ENCODE assay signal across 12 mouse cellular contexts in genomic region chr19:57658111-57659091, GRCm38 (mm10). TPM values are rescaled to one million over a fixed set of nuclear protein-coding genes. Genes with fewer than 3 reads are reported as not detected.
DNase-seq lines count a peak whose midpoint lies in the region; ATAC-seq and TF ChIP-seq lines count a peak whose summit lies in the region.
"Had no signal": no experiment of that assay in that cellular context is flagged by ENCODE, and none has a peak within 500 bp of the region (broad histone marks: within the 10 kb centered on the region; RNA-seq: fewer than 3 reads in every experiment).

No protein-coding gene starts in this region.

- peaks cover 23% of the 10 kb centered on the region for H3K36me3 ChIP-seq in heart, embryonic 13.5 days
- H3K36me3 ChIP-seq in liver, embryonic 13.5 days: peaks cover 10% of the 10 kb centered on the region
- H3K36me3 ChIP-seq in forebrain, postnatal 0 days (ENCODE audit: insufficient read depth): peaks cover 8% of the 10 kb centered on the region; the same call in 1 of the 2 replicates
- H3K36me3 ChIP-seq in midbrain, embryonic 10.5 days: peaks cover 40% of the 10 kb centered on the region

- H3K4me1 ChIP-seq in heart, embryonic 13.5 days: no peaks in the 10 kb centered on the region
- peaks cover 7% of the 10 kb centered on the region for H3K4me1 ChIP-seq in liver, embryonic 13.5 days (replicated peaks)
- no peaks in the 10 kb centered on the region for H3K4me1 ChIP-seq in forebrain, postnatal 0 days (ENCODE audit: insufficient read depth)
- 0 out of 2 replicates have a peak, but pooled peaks cover 3% of the 10 kb centered on the region for H3K4me1 ChIP-seq in midbrain, embryonic 10.5 days

- ATAC-seq in heart, embryonic 13.5 days (ENCODE audit: extremely low read depth, insufficient number of reproducible peaks, low FRiP score, low TSS enrichment): no peak
- ATAC-seq in liver, embryonic 13.5 days (ENCODE audit: low read depth): peak; percentile 41
- ATAC-seq in forebrain, postnatal 0 days: no peak
- ATAC-seq: hindbrain, postnatal 0 days had no signal

- peak overlapping the region; percentile 28; the same call in 1 of the 2 replicates for H3K27ac ChIP-seq in heart, embryonic 13.5 days (replicated peaks)
- peak overlapping the region; percentile 8 for H3K27ac ChIP-seq in liver, embryonic 13.5 days
- H3K27ac ChIP-seq in forebrain, postnatal 0 days (ENCODE audit: low read depth, low read length): no peak overlapping the region
- no peak overlapping the region for H3K27ac ChIP-seq in midbrain, embryonic 10.5 days (replicated peaks)
- H3K27ac ChIP-seq: hindbrain, postnatal 0 days; liver, embryonic 15.5 days had no signal

- intact Hi-C loops in left cerebral cortex, postnatal 36 days (cut with DNase I): loop anchor here (5.0 kb wide), 1 partner anchor 899 kb away; no protein-coding TSS in a partner anchor

- H3K4me3 ChIP-seq in heart, embryonic 13.5 days: no peak overlapping the region
- H3K4me3 ChIP-seq in liver, embryonic 13.5 days (replicated peaks): no peak overlapping the region
- H3K4me3 ChIP-seq in forebrain, postnatal 0 days (ENCODE audit: low read depth, low read length): no peak overlapping the region
- no peak overlapping the region for H3K4me3 ChIP-seq in midbrain, embryonic 10.5 days
- H3K4me3 ChIP-seq: liver, embryonic 15.5 days; myocyte had no signal

- no peak overlapping the region for H3K4me2 ChIP-seq in heart, embryonic 13.5 days
- no peak overlapping the region for H3K4me2 ChIP-seq in liver, embryonic 13.5 days
- no peak overlapping the region for H3K4me2 ChIP-seq in forebrain, postnatal 0 days (ENCODE audit: low read depth)
- H3K4me2 ChIP-seq: liver, embryonic 15.5 days had no signal

- no peak for DNase-seq in heart, postnatal 4 days
- DNase-seq in 416B (ENCODE audit: low read depth) (peak; percentile 92), R1 (ENCODE audit: low read depth, low spot score) (peak; percentile 36)
- DNase-seq in liver, embryonic 13.5 days: no peak
- DNase-seq in left cerebral cortex, postnatal 36 days (ENCODE audit: low spot score in 2 of 2): no peak
- no peak for DNase-seq in forebrain, postnatal 0 days
- no peak for DNase-seq in midbrain, embryonic 10.5 days (ENCODE audit: low spot score)
- DNase-seq: gastrocnemius, postnatal 25 days had no signal

- WGBS in heart, embryonic 13.5 days: 75% methylated on average over 8 of the region's 8 CpGs
- 60% methylated on average over 8 of the region's 8 CpGs for WGBS in liver, embryonic 13.5 days (ENCODE audit: insufficient replicate concordance)
- WGBS in forebrain, postnatal 0 days: 85% methylated on average over 8 of the region's 8 CpGs
- 91% methylated on average over 8 of the region's 8 CpGs for WGBS in midbrain, embryonic 10.5 days

- no peaks in the 10 kb centered on the region for H3K27me3 ChIP-seq in heart, embryonic 13.5 days (replicated peaks)
- no peaks in the 10 kb centered on the region for H3K27me3 ChIP-seq in liver, embryonic 13.5 days
- no peaks in the 10 kb centered on the region for H3K27me3 ChIP-seq in forebrain, postnatal 0 days (ENCODE audit: insufficient read depth, low read length)
- no peaks in the 10 kb centered on the region for H3K27me3 ChIP-seq in midbrain, embryonic 10.5 days (ENCODE audit: low read depth, poor library complexity, severe bottlenecking)
- H3K27me3 ChIP-seq: liver, embryonic 15.5 days had no signal

- H3K9me3 ChIP-seq in heart, embryonic 13.5 days: no peaks in the 10 kb centered on the region
- 0 out of 2 replicates have a peak, but pooled peaks cover 7% of the 10 kb centered on the region for H3K9me3 ChIP-seq in liver, embryonic 13.5 days (replicated peaks)
- no peaks in the 10 kb centered on the region for H3K9me3 ChIP-seq in forebrain, postnatal 0 days (ENCODE audit: low read length)
- H3K9me3 ChIP-seq in midbrain, embryonic 10.5 days (replicated peaks): no peaks in the 10 kb centered on the region
- H3K9me3 ChIP-seq: liver, embryonic 15.5 days had no signal

- H3K9ac ChIP-seq in heart, embryonic 13.5 days: no peak overlapping the region
- no peak overlapping the region for H3K9ac ChIP-seq in liver, embryonic 13.5 days
- H3K9ac ChIP-seq in forebrain, postnatal 0 days: no peak overlapping the region
- H3K9ac ChIP-seq: liver, embryonic 15.5 days had no signal

- no peak for TF ChIP-seq CTCF in forebrain, postnatal 0 days (IDR thresholded peaks at IDR 0.05; ENCODE audit: low read depth)

RNA-seq across cellular contexts. Expression of gene Atrnl1, which starts 47.6 kb away (rescaled TPM):
- 2.6 and 2.8 TPM in 2 replicates for polyA plus RNA-seq in heart, embryonic 13.5 days (2015; fragmentation: Nextera tagmentation; extraction: Ambion mirVana)
- total RNA-seq in heart, postnatal 4 days (2021): 10 to 100 TPM; 24.9 to 25.6 TPM
- polyA plus RNA-seq in liver, embryonic 13.5 days (2015; fragmentation: Nextera tagmentation; extraction: Ambion mirVana): 0.68 and 0.70 TPM in 2 replicates
- total RNA-seq in left cerebral cortex, postnatal 36 days (2021): 100 to 1,000 TPM; 102 to 104 TPM
- total RNA-seq in forebrain, postnatal 0 days (2014; rRNA removed): 56.7 and 59.9 TPM in 2 replicates
- polyA plus RNA-seq in forebrain, postnatal 0 days (2015; fragmentation: Nextera tagmentation; extraction: Ambion mirVana): 4.5 and 4.8 TPM in 2 replicates
- polyA plus RNA-seq in midbrain, embryonic 10.5 days (2016; fragmentation: Nextera tagmentation; extraction: Ambion mirVana): 3.0 and 4.1 TPM in 2 replicates

Comparison
In these comparisons a context has a peak if more than half of its experiments do, and no peak if none do; other contexts are left out.
1. H3K27ac ChIP-seq: peak in heart, embryonic 13.5 days (single experiment) and liver, embryonic 13.5 days (single experiment); none in forebrain, postnatal 0 days (single experiment) and midbrain, embryonic 10.5 days (single experiment).
2. DNase-seq: peak in 416B (single experiment) and R1 (single experiment); none in heart, postnatal 4 days (single experiment), liver, embryonic 13.5 days (single experiment), left cerebral cortex, postnatal 36 days (0 of 2), forebrain, postnatal 0 days (single experiment) and midbrain, embryonic 10.5 days (single experiment).